Mouse (Mus musculus) olfactory bulb, adult 2 months (tissue): ENCODE measurements around the gene Fbxo42. TPM values are rescaled to one million over a fixed set of nuclear protein-coding genes. Genes with fewer than 3 reads are reported as not detected.
"Not testable (repeated sequence)": the region's sequence is repeated elsewhere in the genome, so short reads cannot be mapped to it uniquely, and the experiment has no call there.

Experiments
- H3K27ac ChIP-seq: fragments of 200-500 bp; 2 replicates; pipeline ENCODE4 v1.5.1; 2012; ENCODE audit warnings: low read depth, low read length; ENCODE audit not compliant: insufficient read depth
- H3K4me1 ChIP-seq: fragments of 200-500 bp; 2 replicates; pipeline ENCODE4 v1.6.1; 2012; ENCODE audit warnings: low read length; ENCODE audit not compliant: control insufficient read depth, insufficient read depth
- H3K4me3 ChIP-seq: fragments of 200-500 bp; 2 replicates; pipeline ENCODE4 v1.5.1; 2012; ENCODE audit warnings: mild to moderate bottlenecking, low read depth, low read length, moderate library complexity; ENCODE audit not compliant: insufficient read depth
- CTCF ChIP-seq: fragments of 200-500 bp; IDR thresholded peaks from 2 replicates; pipeline ENCODE4 v1.5.1; 2012; ENCODE audit warnings: low read depth, mild to moderate bottlenecking, low read length, moderate library complexity; ENCODE audit not compliant: insufficient read depth
- POLR2A ChIP-seq: fragments of 200-500 bp; IDR thresholded peaks from 2 replicates; pipeline ENCODE4 v1.6.1; 2012; ENCODE audit warnings: mild to moderate bottlenecking, low read depth, low read length, moderate library complexity; ENCODE audit not compliant: insufficient read depth
- WGBS: fragments of 180-500 bp; shearing (Covaris S2); methylation state at CpG from one replicate; pipeline ENCODE4 v1.1.7; 2018; 5-methylcytosine and 5-hydroxymethylcytosine counted together
- polyA plus RNA-seq: library from polyadenylated mRNA; stranded (reverse); fragments of >200 nt; gene quantifications from 2 replicates; pipeline ENCODE4 v1.2.4, GENCODE M21; 2012; ENCODE audit warnings: low replicate concordance; ENCODE audit not compliant: missing spikeins, insufficient read depth, insufficient read length

The Fbxo42 gene
- polyA plus RNA-seq, 1 experiment = 51.1 TPM

- TF ChIP-seq POLR2A (no peak), CTCF (no peak)
- 66% methylated on average over 8 of the region's 8 CpGs for WGBS
- peaks cover 54% of the 10 kb centered on the region for H3K4me1 ChIP-seq
- H3K4me3 ChIP-seq = no peak overlapping the region
- no peak overlapping the region for H3K27ac ChIP-seq
Observed at GRCm38 (mm10) chr4:141133227-141133626, 14.5 kb upstream of the Fbxo42 start.

GRCm38 (mm10) chr4:141134031-141134441, 13.7 kb upstream of the Fbxo42 start:
- TF ChIP-seq CTCF (no peak), POLR2A (no peak)
- no peak overlapping the region for H3K4me3 ChIP-seq
- peaks cover 57% of the 10 kb centered on the region for H3K4me1 ChIP-seq
- 46% methylated on average over 8 of the region's 8 CpGs for WGBS
- H3K27ac ChIP-seq = no peak overlapping the region

- H3K4me3 ChIP-seq = no peak overlapping the region
- peaks cover 50% of the 10 kb centered on the region for H3K4me1 ChIP-seq
- TF ChIP-seq CTCF (no peak), POLR2A (no peak)
- H3K27ac ChIP-seq = no peak overlapping the region
- 59% methylated on average over 20 of the region's 20 CpGs for WGBS
Observed at GRCm38 (mm10) chr4:141134751-141135530, 12.8 kb upstream of the Fbxo42 start.

GRCm38 (mm10) chr4:141136126-141136525, 11.6 kb upstream of the Fbxo42 start:
- H3K4me3 ChIP-seq = no peak overlapping the region
- 74% methylated on average over 7 of the region's 7 CpGs for WGBS
- no peak overlapping the region for H3K27ac ChIP-seq
- H3K4me1 ChIP-seq = peaks cover 41% of the 10 kb centered on the region
- TF ChIP-seq CTCF = no peak

GRCm38 (mm10) chr4:141137740-141138139, 10.0 kb upstream of the Fbxo42 start:
- 53% methylated on average over 3 of the region's 3 CpGs for WGBS
- not testable (repeated sequence) for H3K4me3 ChIP-seq
- peaks cover 27% of the 10 kb centered on the region for H3K4me1 ChIP-seq

GRCm38 (mm10) chr4:141138425-141139115, 9.1 kb upstream of the Fbxo42 start:
- Histone ChIP-seq H3K4me1 (peaks cover 26% of the 10 kb centered on the region), H3K4me3 (peak overlapping the region; percentile 69), H3K27ac (no peak overlapping the region)
- no peak for TF ChIP-seq POLR2A
- no peak for TF ChIP-seq CTCF
- WGBS = 2% methylated on average over 29 of the region's 29 CpGs

More at GRCm38 (mm10) chr4:141137740-141138139, 10.0 kb upstream of the Fbxo42 start:
- not testable (repeated sequence) for H3K27ac ChIP-seq

- under 1% methylated on average over 63 of the region's 63 CpGs for WGBS
- TF ChIP-seq POLR2A (peak; percentile 60), CTCF (no peak)
Observed at GRCm38 (mm10) chr4:141139116-141139970, 8.4 kb upstream of the Fbxo42 start, which contains the start of gene Szrd1. Gene Szrd1, minus strand, starts transcription at chr4:141139775.

GRCm38 (mm10) chr4:141140354-141140753, 7.4 kb upstream of the Fbxo42 start:
- not testable (repeated sequence) for H3K27ac ChIP-seq, H3K4me3 ChIP-seq
- WGBS = 85% methylated on average over 9 of the region's 9 CpGs
- peaks cover 15% of the 10 kb centered on the region for H3K4me1 ChIP-seq

More at GRCm38 (mm10) chr4:141139116-141139970, 8.4 kb upstream of the Fbxo42 start, which contains the start of gene Szrd1:
- Histone ChIP-seq H3K27ac (peak within 1 kb of the TSS; percentile 89), H3K4me1 (peaks cover 23% of the 10 kb centered on the region), H3K4me3 (peak within 1 kb of the TSS; percentile 69)

GRCm38 (mm10) chr4:141140967-141141366, 6.7 kb upstream of the Fbxo42 start:
- H3K27ac ChIP-seq = no peak overlapping the region
- H3K4me3 ChIP-seq = no peak overlapping the region
- TF ChIP-seq POLR2A (no peak), CTCF (no peak)
- H3K4me1 ChIP-seq = peaks cover 15% of the 10 kb centered on the region
- WGBS = 89% methylated on average over 6 of the region's 6 CpGs
